Comparison of ENCODE assay signal across 8 mouse cellular contexts in genomic region chr2:32720681-32721229, GRCm38 (mm10). TPM values are rescaled to one million over a fixed set of nuclear protein-coding genes. Genes with fewer than 3 reads are reported as not detected.
A peak's percentile ranks its signal among the peaks of the same experiment; 100 is the strongest.
DNase-seq lines count a peak whose midpoint lies in the region; ATAC-seq and TF ChIP-seq lines count a peak whose summit lies in the region.

TSS of gene Sh2d3c (plus strand) at chr2:32721055.

- H3K4me3 ChIP-seq in forebrain, embryonic 15.5 days = no peak within 1 kb of the TSS
- H3K4me3 ChIP-seq in limb, embryonic 15.5 days = peak within 1 kb of the TSS; percentile 9
- no peak within 1 kb of the TSS for H3K4me3 ChIP-seq in myocyte

- H3K4me1 ChIP-seq in forebrain, embryonic 15.5 days = 0 out of 2 replicates have a peak, but pooled peaks cover 7% of the 10 kb centered on the region
- H3K4me1 ChIP-seq in limb, embryonic 15.5 days = peaks cover 22% of the 10 kb centered on the region

- H3ac ChIP-seq in myocyte (ENCODE audit: control insufficient read depth, insufficient read length) = no peak within 1 kb of the TSS

- 55% methylated on average over 8 of the region's 8 CpGs for WGBS in forebrain, embryonic 15.5 days
- 35% methylated on average over 8 of the region's 8 CpGs for WGBS in limb, embryonic 15.5 days

- no peaks in the 10 kb centered on the region for H3K36me3 ChIP-seq in forebrain, embryonic 15.5 days
- no peaks in the 10 kb centered on the region for H3K36me3 ChIP-seq in limb, embryonic 15.5 days
- no peaks in the 10 kb centered on the region for H3K36me3 ChIP-seq in myocyte (ENCODE audit: control insufficient read depth, insufficient read depth)

- H3K4me2 ChIP-seq in forebrain, embryonic 15.5 days (replicated peaks) = no peak within 1 kb of the TSS
- peak within 1 kb of the TSS; percentile 22 for H3K4me2 ChIP-seq in limb, embryonic 15.5 days
- H3K4me2 ChIP-seq in myocyte (ENCODE audit: low read depth) = peak within 1 kb of the TSS; percentile 62

- no peak within 1 kb of the TSS for H3K27ac ChIP-seq in forebrain, embryonic 15.5 days (replicated peaks)
- peak within 1 kb of the TSS; percentile 63 for H3K27ac ChIP-seq in limb, embryonic 15.5 days

- ATAC-seq in forebrain, embryonic 15.5 days (replicated peaks) = no peak
- 0 out of 2 replicates have a peak, but pooled peaks have one; percentile 7 for ATAC-seq in limb, embryonic 15.5 days (ENCODE audit: insufficient number of reproducible peaks, low FRiP score, low TSS enrichment, low read depth)

- no peaks in the 10 kb centered on the region for H3K9me3 ChIP-seq in forebrain, embryonic 15.5 days
- no peaks in the 10 kb centered on the region for H3K9me3 ChIP-seq in limb, embryonic 15.5 days

- H3K9ac ChIP-seq in forebrain, embryonic 15.5 days (replicated peaks) = 0 out of 2 replicates have a peak within 1 kb of the TSS, but pooled peaks have one; percentile 7
- no peak within 1 kb of the TSS for H3K9ac ChIP-seq in limb, embryonic 15.5 days

- no peak for TF ChIP-seq POLR2A in myocyte (IDR thresholded peaks at IDR 0.05; ENCODE audit: insufficient read length, low read depth)

- H3K79me2 ChIP-seq in myocyte (ENCODE audit: control insufficient read depth, insufficient read depth) = no peaks in the 10 kb centered on the region

- peak; percentile 76 for DNase-seq in 3T3-L1 (ENCODE audit: low read depth, low spot score)
- peak; percentile 43 for DNase-seq in Muller cell, postnatal 12 days (ENCODE audit: inconsistent ontology term)
- peak; percentile 68 for DNase-seq in induced T-regulatory cell, adult 2 months (ENCODE audit: low read depth)
- no peak for DNase-seq in right cerebral cortex, postnatal 4 days
- DNase-seq in testis, postnatal 10 days (ENCODE audit: low spot score) = no peak

- no peaks in the 10 kb centered on the region for H3K27me3 ChIP-seq in forebrain, embryonic 15.5 days
- H3K27me3 ChIP-seq in limb, embryonic 15.5 days = no peaks in the 10 kb centered on the region
- no peaks in the 10 kb centered on the region for H3K27me3 ChIP-seq in myocyte (ENCODE audit: control insufficient read depth, insufficient read depth, insufficient read length)

TF ChIP-seq in myocyte, 11 proteins besides CTCF, POLR2A, EP300 and RAD21:
- TF ChIP-seq MYOG (IDR thresholded peaks at IDR 0.05; ENCODE audit: control insufficient read depth in 1 of 3, insufficient read depth in 1 of 3, insufficient read length in 2 of 3, low read depth in 2 of 3) = peak in 2 of 3 experiments; percentile 67 to 87
- no peak for TF ChIP-seq POLR2AphosphoS2 (IDR thresholded peaks at IDR 0.05; ENCODE audit: insufficient read length, low read depth)
- no peak for TF ChIP-seq USF1 (IDR thresholded peaks at IDR 0.05; ENCODE audit: low read depth)
- TF ChIP-seq MYOD1 (IDR thresholded peaks at IDR 0.05; ENCODE audit: control insufficient read depth in 1 of 3, insufficient read length in 2 of 3, low read depth in 2 of 3) = peak in 2 of 3 experiments; percentile 77 to 83
- no peak for TF ChIP-seq SRF (IDR thresholded peaks at IDR 0.05; ENCODE audit: control insufficient read depth, insufficient read length, low read depth)

RNA-seq across cellular contexts. Expression of gene Sh2d3c, which starts in this region (rescaled TPM):
- 39.5 and 39.7 TPM in 2 replicates for polyA plus RNA-seq in forebrain, embryonic 15.5 days (2015; fragmentation: Nextera tagmentation; extraction: Ambion mirVana)
- 23.0 and 24.7 TPM in 2 replicates for polyA plus RNA-seq in limb, embryonic 15.5 days (2015; fragmentation: Nextera tagmentation; extraction: Ambion mirVana)
- polyA plus RNA-seq in myocyte (2012; fragmentation: generic; extraction: Trizol) = 0.52 TPM

Comparison
In these comparisons a context has a peak if more than half of its experiments do, and no peak if none do; other contexts are left out.
1. RNA of gene Sh2d3c (polyA plus RNA-seq): 39.5 to 39.7 TPM in forebrain, embryonic 15.5 days and 23.0 to 24.7 TPM in limb, embryonic 15.5 days; 0.52 TPM in myocyte (single experiment); every median in the first group is over 10 times any median in the second.
2. DNase-seq: peak in 3T3-L1 (single experiment), Muller cell, postnatal 12 days (single experiment) and induced T-regulatory cell, adult 2 months (single experiment); none in right cerebral cortex, postnatal 4 days (single experiment) and testis, postnatal 10 days (single experiment).